In genomic region chr11:46290988-46291405, GRCm38 (mm10) we compare ENCODE assay signal across 10 mouse cellular contexts. TPM values are rescaled to one million over a fixed set of nuclear protein-coding genes. Genes with fewer than 3 reads are reported as not detected.
DNase-seq lines count a peak whose midpoint lies in the region; ATAC-seq and TF ChIP-seq lines count a peak whose summit lies in the region.
"Had no signal": no experiment of that assay in that cellular context is flagged by ENCODE, and none has a peak within 500 bp of the region (broad histone marks: within the 10 kb centered on the region; RNA-seq: fewer than 3 reads in every experiment).

No protein-coding gene starts in this region.

- DNase-seq in forebrain, embryonic 10.5 days (ENCODE audit: extremely low spot score, low spot score), result no peak
- peak; percentile 43 for DNase-seq in embryo, embryonic 9.5 days (ENCODE audit: extremely low spot score)
- peak; percentile 82 for DNase-seq in kidney, adult 9 months
- DNase-seq in midbrain, postnatal 0 days (ENCODE audit: low spot score), result peak; percentile 59
- no peak for DNase-seq in left cerebral cortex, adult 18-20 months (ENCODE audit: low spot score in 2 of 2)
- DNase-seq in frontal cortex, postnatal 25 days (ENCODE audit: low spot score in 2 of 2), result no peak
- no peak for DNase-seq in left cerebral cortex, postnatal 25 days (ENCODE audit: low spot score in 2 of 2)
- DNase-seq: gastrocnemius, postnatal 10 days had no signal

- no peaks in the 10 kb centered on the region for H3K9me3 ChIP-seq in forebrain, embryonic 13.5 days (replicated peaks)
- H3K9me3 ChIP-seq in forebrain, embryonic 10.5 days, result no peaks in the 10 kb centered on the region
- no peaks in the 10 kb centered on the region for H3K9me3 ChIP-seq in midbrain, postnatal 0 days (ENCODE audit: low read length)

- intact Hi-C loops in left cerebral cortex, postnatal 25 days (cut with DNase I), result no loop called here

- ATAC-seq in forebrain, embryonic 13.5 days, result peak; percentile 39; the same call in 1 of the 2 replicates
- peak; percentile 62; the same call in 1 of the 2 replicates for ATAC-seq in midbrain, postnatal 0 days (ENCODE audit: low FRiP score)

- H3K4me3 ChIP-seq in forebrain, embryonic 13.5 days, result no peak overlapping the region
- H3K4me3 ChIP-seq in forebrain, embryonic 10.5 days, result no peak overlapping the region
- H3K4me3 ChIP-seq in midbrain, postnatal 0 days (ENCODE audit: low read depth, low read length), result no peak overlapping the region

- no peak overlapping the region for H3K27ac ChIP-seq in forebrain, embryonic 13.5 days
- H3K27ac ChIP-seq in forebrain, embryonic 10.5 days, result no peak overlapping the region
- no peak overlapping the region for H3K27ac ChIP-seq in midbrain, postnatal 0 days (ENCODE audit: low read depth, low read length)

- H3K9ac ChIP-seq in forebrain, embryonic 13.5 days, result no peak overlapping the region
- H3K9ac ChIP-seq in midbrain, postnatal 0 days (replicated peaks; ENCODE audit: low read length, poor library complexity, severe bottlenecking), result no peak overlapping the region; the same call in 1 of the 2 replicates

- TF ChIP-seq CTCF in midbrain, postnatal 0 days (IDR thresholded peaks at IDR 0.05), result peak; percentile 48

- 51% methylated on average over 10 of the region's 10 CpGs for WGBS in forebrain, embryonic 13.5 days
- WGBS in forebrain, embryonic 10.5 days, result 52% methylated on average over 10 of the region's 10 CpGs
- 8% methylated on average over 10 of the region's 10 CpGs for WGBS in midbrain, postnatal 0 days

- H3K4me1 ChIP-seq in forebrain, embryonic 13.5 days, result peaks cover 10% of the 10 kb centered on the region; the same call in 1 of the 2 replicates
- H3K4me1 ChIP-seq in forebrain, embryonic 10.5 days, result peaks cover 15% of the 10 kb centered on the region
- peaks cover 5% of the 10 kb centered on the region; the same call in 1 of the 2 replicates for H3K4me1 ChIP-seq in midbrain, postnatal 0 days (ENCODE audit: insufficient read depth, low read length)

- no peak overlapping the region for H3K4me2 ChIP-seq in forebrain, embryonic 13.5 days
- no peak overlapping the region for H3K4me2 ChIP-seq in midbrain, postnatal 0 days (ENCODE audit: low read depth, low read length, poor library complexity, severe bottlenecking)

- peaks cover 35% of the 10 kb centered on the region for H3K36me3 ChIP-seq in forebrain, embryonic 13.5 days (ENCODE audit: poor library complexity, severe bottlenecking)
- H3K36me3 ChIP-seq in forebrain, embryonic 10.5 days (replicated peaks), result peaks cover 31% of the 10 kb centered on the region
- peaks cover 33% of the 10 kb centered on the region for H3K36me3 ChIP-seq in midbrain, postnatal 0 days (ENCODE audit: insufficient read depth, low read length)

- no peaks in the 10 kb centered on the region for H3K27me3 ChIP-seq in forebrain, embryonic 13.5 days
- no peaks in the 10 kb centered on the region for H3K27me3 ChIP-seq in forebrain, embryonic 10.5 days (ENCODE audit: poor library complexity, severe bottlenecking)
- H3K27me3 ChIP-seq in midbrain, postnatal 0 days (ENCODE audit: insufficient read depth, low read length), result no peaks in the 10 kb centered on the region

RNA-seq across cellular contexts. Expression of gene Cyfip2, which starts 21.7 kb away (rescaled TPM):
- 55.9 and 59.8 TPM in 2 replicates for polyA plus RNA-seq in forebrain, embryonic 13.5 days (2015; fragmentation: Nextera tagmentation; extraction: Ambion mirVana)
- 23.1 and 25.0 TPM in 2 replicates for polyA plus RNA-seq in forebrain, embryonic 10.5 days (2016; fragmentation: Nextera tagmentation; extraction: Ambion mirVana)
- total RNA-seq in midbrain, postnatal 0 days (2014; rRNA removed), result 133 and 141 TPM in 2 replicates
- polyA plus RNA-seq in midbrain, postnatal 0 days (2015; fragmentation: Nextera tagmentation; extraction: Ambion mirVana), result 79.4 and 83.7 TPM in 2 replicates
- total RNA-seq in left cerebral cortex, adult 18-20 months (2021), result 100 to 1,000 TPM; 619 to 654 TPM
- 100 to 1,000 TPM; 510 to 532 TPM for total RNA-seq in left cerebral cortex, postnatal 25 days (2021)

RNA-seq across cellular contexts. Expression of gene Fndc9, which starts 55.7 kb away (rescaled TPM):
- polyA plus RNA-seq in forebrain, embryonic 13.5 days (2015; fragmentation: Nextera tagmentation; extraction: Ambion mirVana), result 2.2 and 2.5 TPM in 2 replicates
- polyA plus RNA-seq in forebrain, embryonic 10.5 days (2016; fragmentation: Nextera tagmentation; extraction: Ambion mirVana), result 0.43 and 0.66 TPM in 2 replicates
- total RNA-seq in midbrain, postnatal 0 days (2014; rRNA removed), result 11.8 and 12.2 TPM in 2 replicates
- 18.9 and 20.8 TPM in 2 replicates for polyA plus RNA-seq in midbrain, postnatal 0 days (2015; fragmentation: Nextera tagmentation; extraction: Ambion mirVana)
- total RNA-seq in left cerebral cortex, adult 18-20 months (2021), result 1 to 10 TPM; 3.0 to 3.9 TPM
- 1 to 10 TPM; 5.6 to 6.1 TPM for total RNA-seq in left cerebral cortex, postnatal 25 days (2021)
- total RNA-seq: gastrocnemius, postnatal 10 days; megakaryocyte-erythroid progenitor cell, adult 5-6 weeks had no signal

Comparison
In these comparisons a context has a peak if more than half of its experiments do, and no peak if none do; other contexts are left out.
1. DNase-seq: peak in embryo, embryonic 9.5 days (single experiment), kidney, adult 9 months (single experiment) and midbrain, postnatal 0 days (single experiment); none in forebrain, embryonic 10.5 days (single experiment), left cerebral cortex, adult 18-20 months (0 of 2), frontal cortex, postnatal 25 days (0 of 2) and left cerebral cortex, postnatal 25 days (0 of 2).